Mouse (Mus musculus) ES-Bruce4 (cell line): ENCODE measurements around the gene Akirin2.

Experiments used
- CTCF ChIP-seq: IDR thresholded peaks from one replicate; pipeline ENCODE4 v1.8.1; 2011; ENCODE audit warnings: low read depth, low read length
- EP300 ChIP-seq: IDR thresholded peaks from 2 replicates; pipeline ENCODE4 v1.6.1; 2011; ENCODE audit warnings: low read depth, low read length; ENCODE audit not compliant: insufficient read depth
- POLR2A ChIP-seq: IDR thresholded peaks from one replicate; pipeline ENCODE4 v1.8.1; 2011; ENCODE audit warnings: low read length; ENCODE audit not compliant: insufficient read depth

DNA sequence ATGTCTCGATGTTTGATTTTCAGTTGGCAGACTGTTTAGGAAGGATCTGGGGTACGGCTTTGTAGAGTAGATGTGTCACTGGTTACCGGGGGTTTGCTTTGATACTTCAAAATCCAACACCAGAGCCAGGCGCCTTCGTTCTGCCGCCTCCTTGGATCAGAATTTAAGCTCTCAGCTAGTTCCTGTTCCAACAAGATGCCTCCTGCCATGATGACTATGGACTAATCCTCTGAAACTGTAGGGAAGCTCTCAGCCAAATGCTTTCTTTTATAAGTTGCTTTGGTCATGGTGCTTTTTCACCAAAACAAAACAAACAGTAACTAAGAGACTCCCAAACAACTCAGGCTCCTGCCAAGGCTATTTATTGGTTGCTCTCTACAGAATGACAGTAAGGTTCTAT is 52.4 kb downstream of the Akirin2 start:
- TF ChIP-seq CTCF = no peak
- TF ChIP-seq POLR2A = no peak
- no peak for TF ChIP-seq EP300
